Mouse (Mus musculus): Measurements from ENCODE around the gene Brd3.
A peak's percentile ranks its signal among the peaks of the same experiment; 100 is the strongest.

DNA sequence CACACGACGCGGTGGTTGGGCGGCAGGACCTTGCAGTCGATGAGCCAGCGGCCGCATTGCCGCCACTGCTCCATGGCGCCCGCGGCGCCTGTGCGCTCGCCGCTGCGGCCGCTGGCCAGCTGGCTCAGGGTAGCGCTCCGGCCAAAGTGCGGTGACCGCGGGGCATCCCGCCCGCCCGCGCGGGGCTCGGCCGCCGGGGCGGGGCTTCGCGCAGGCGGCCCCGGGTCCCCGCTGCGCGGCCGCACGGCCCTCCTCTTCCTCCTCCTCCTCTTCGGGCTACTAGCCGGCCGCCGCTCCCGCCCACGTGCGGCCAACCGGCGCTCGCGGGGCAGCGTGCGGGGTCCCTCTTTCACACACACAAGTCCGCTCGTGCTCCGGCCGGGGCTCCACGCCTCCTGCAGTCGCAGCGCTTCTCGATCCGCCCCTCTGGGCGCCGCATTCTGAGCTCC is 81.0 kb downstream of the Brd3 start:
- TF ChIP-seq CTCF (IDR thresholded peaks at IDR 0.05; ENCODE audit: borderline replicate concordance, extremely low read depth, insufficient read depth, insufficient read length) (no peak), POLR2A (IDR thresholded peaks at IDR 0.05; ENCODE audit: borderline replicate concordance, extremely low read depth, insufficient read depth, insufficient read length, poor library complexity, severe bottlenecking) (0 out of 2 replicates have a peak, but pooled peaks have one; percentile 15)

Data from brain, embryonic 14.5 days (tissue).